Mouse (Mus musculus): ENCODE results near the gene Piwil1.

- TF ChIP-seq POLR2A (IDR thresholded peaks at IDR 0.05; ENCODE audit: borderline replicate concordance, extremely low read depth, low read depth, low read length) (no peak), CTCF (IDR thresholded peaks at IDR 0.05; ENCODE audit: insufficient read depth, low read length) (0 out of 2 replicates have a peak, but pooled peaks have one; percentile 2)
Observed at GRCm38 (mm10) chr5:128681456-128681855, 20.9 kb upstream of the Piwil1 start.

All from lung, adult 2 months (tissue).